Mouse (Mus musculus): ENCODE data around the gene Smarcc1.

DNA sequence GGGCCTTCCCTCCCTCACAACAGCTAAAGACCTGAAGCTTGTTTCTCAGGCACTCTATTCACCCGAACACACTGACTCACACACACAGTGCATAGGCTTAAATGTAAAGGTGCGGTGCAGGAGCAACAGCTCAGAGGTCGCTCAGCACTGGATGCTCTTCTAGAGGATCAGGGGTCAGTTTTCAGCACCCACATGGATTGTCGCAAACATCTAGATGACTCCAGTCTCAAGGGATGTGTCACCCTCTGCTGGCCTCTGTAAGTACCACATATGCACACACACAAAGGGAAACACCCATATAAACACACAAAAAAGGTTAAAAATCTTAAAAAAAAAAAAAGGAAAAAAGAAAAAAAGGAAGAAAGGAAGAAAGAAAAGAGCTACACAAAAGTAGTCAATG is 22.7 kb upstream of the Smarcc1 start:
- TF ChIP-seq POLR2A (IDR thresholded peaks at IDR 0.05; ENCODE audit: low read depth, low read length) = no peak
- no peak for TF ChIP-seq NELFE (IDR thresholded peaks at IDR 0.05; ENCODE audit: low read depth, low read length)
- TF ChIP-seq CTCF (conservative IDR thresholded peaks at IDR 0.05 in 1 of 2, IDR thresholded peaks at IDR 0.05 in 1 of 2; ENCODE audit: low read depth in 2 of 2, low read length in 2 of 2) = no peak
- TF ChIP-seq TCF12 (IDR thresholded peaks at IDR 0.05; ENCODE audit: low read depth, low read length) = no peak
- TF ChIP-seq POLR2AphosphoS2 (IDR thresholded peaks at IDR 0.05; ENCODE audit: low read depth, low read length) = no peak
- TF ChIP-seq CHD2 (IDR thresholded peaks at IDR 0.05; ENCODE audit: low read length) = no peak
- TF ChIP-seq ZKSCAN1 (IDR thresholded peaks at IDR 0.05; ENCODE audit: borderline replicate concordance, low read depth, low read length) = no peak
- TF ChIP-seq EP300 (IDR thresholded peaks at IDR 0.05; ENCODE audit: low read length) = no peak
- no peak for TF ChIP-seq SIN3A (IDR thresholded peaks at IDR 0.05; ENCODE audit: low read length)
- no peak for TF ChIP-seq USF1 (IDR thresholded peaks at IDR 0.05; ENCODE audit: low read depth, low read length)
- no peak for TF ChIP-seq GABPA (IDR thresholded peaks at IDR 0.05; ENCODE audit: insufficient replicate concordance, low read depth, low read length)
